Mouse (Mus musculus) left cerebral cortex, postnatal 25 days (tissue): ENCODE data around the gene Gm17334. TPM values are rescaled to one million over a fixed set of nuclear protein-coding genes. Genes with fewer than 3 reads are reported as not detected.

Experiments
- DNase-seq, 2 experiments: peaks; one replicate each; pipeline ENCODE4 v3.0.0; 2022; ENCODE audit warnings: low spot score in 2 of 2, mixed read lengths in 1 of 2
- intact Hi-C: fragments of 180-260 bp; cut with DNase I; formaldehyde crosslinking; loops from one replicate; pipeline ENCODE4 v1.15.1; 2025
- total RNA-seq, 2 experiments: library from RNA; stranded (reverse); gene quantifications; 2 replicates each; pipeline ENCODE4 v1.2.3; 2021

Gene Gm17334
- total RNA-seq, 2 experiments from 2014 or later, result 0.96 TPM; not detected in 1

- intact Hi-C loops, result no loop called here
- no peak for DNase-seq
Observed at GRCm38 (mm10) chr11:53798041-53798711, 25.2 kb upstream of the Gm17334 start.

- no peak for DNase-seq
- intact Hi-C loops, result no loop called here
Observed at GRCm38 (mm10) chr11:53797386-53797920, 24.5 kb upstream of the Gm17334 start.

- peak; percentile 8 to 22 for DNase-seq
- intact Hi-C loops, result no loop called here
Observed at GRCm38 (mm10) chr11:53796409-53797151, 23.6 kb upstream of the Gm17334 start.

- DNase-seq, result no peak
- intact Hi-C loops, result no loop called here
Observed at GRCm38 (mm10) chr11:53795813-53796212, 22.8 kb upstream of the Gm17334 start.

- DNase-seq, result no peak
- intact Hi-C loops, result no loop called here
Observed at GRCm38 (mm10) chr11:53794671-53795557, 21.9 kb upstream of the Gm17334 start.

GRCm38 (mm10) chr11:53794015-53794414 lies 21.0 kb upstream of the Gm17334 start:
- peak in 1 of 2 experiments; percentile 21 for DNase-seq
- intact Hi-C loops, result no loop called here

GRCm38 (mm10) chr11:53792986-53793385 lies 20.0 kb upstream of the Gm17334 start:
- intact Hi-C loops, result no loop called here
- peak; percentile 29 to 82 for DNase-seq

- intact Hi-C loops, result no loop called here
- DNase-seq, result no peak
Observed at GRCm38 (mm10) chr11:53789277-53789676, 16.3 kb upstream of the Gm17334 start.

- DNase-seq, result no peak
- intact Hi-C loops, result no loop called here
Observed at GRCm38 (mm10) chr11:53788196-53788595, 15.2 kb upstream of the Gm17334 start.

- DNase-seq, result no peak
- intact Hi-C loops, result no loop called here
Observed at GRCm38 (mm10) chr11:53786058-53787031, 13.4 kb upstream of the Gm17334 start.

GRCm38 (mm10) chr11:53785311-53785936 lies 12.4 kb upstream of the Gm17334 start:
- intact Hi-C loops, result no loop called here
- no peak for DNase-seq

- intact Hi-C loops, result no loop called here
- DNase-seq, result no peak
Observed at GRCm38 (mm10) chr11:53783288-53783687, 10.3 kb upstream of the Gm17334 start.

GRCm38 (mm10) chr11:53781964-53782363 lies 9.0 kb upstream of the Gm17334 start:
- intact Hi-C loops, result no loop called here
- no peak for DNase-seq

- DNase-seq, result no peak
- intact Hi-C loops, result no loop called here
Observed at GRCm38 (mm10) chr11:53781201-53781775, 8.3 kb upstream of the Gm17334 start.

GRCm38 (mm10) chr11:53780262-53780661 lies 7.3 kb upstream of the Gm17334 start:
- intact Hi-C loops, result no loop called here
- DNase-seq, result no peak

GRCm38 (mm10) chr11:53779808-53780207 lies 6.8 kb upstream of the Gm17334 start:
- no peak for DNase-seq
- intact Hi-C loops, result no loop called here

GRCm38 (mm10) chr11:53778455-53778854 lies 5.5 kb upstream of the Gm17334 start:
- intact Hi-C loops, result no loop called here

GRCm38 (mm10) chr11:53777736-53778135 lies 4.7 kb upstream of the Gm17334 start:
- intact Hi-C loops, result no loop called here
- no peak for DNase-seq

More at GRCm38 (mm10) chr11:53778455-53778854, 5.5 kb upstream of the Gm17334 start:
- DNase-seq, result no peak
